Comparison of ENCODE assay signal across 9 mouse cellular contexts in the genomic region with DNA sequence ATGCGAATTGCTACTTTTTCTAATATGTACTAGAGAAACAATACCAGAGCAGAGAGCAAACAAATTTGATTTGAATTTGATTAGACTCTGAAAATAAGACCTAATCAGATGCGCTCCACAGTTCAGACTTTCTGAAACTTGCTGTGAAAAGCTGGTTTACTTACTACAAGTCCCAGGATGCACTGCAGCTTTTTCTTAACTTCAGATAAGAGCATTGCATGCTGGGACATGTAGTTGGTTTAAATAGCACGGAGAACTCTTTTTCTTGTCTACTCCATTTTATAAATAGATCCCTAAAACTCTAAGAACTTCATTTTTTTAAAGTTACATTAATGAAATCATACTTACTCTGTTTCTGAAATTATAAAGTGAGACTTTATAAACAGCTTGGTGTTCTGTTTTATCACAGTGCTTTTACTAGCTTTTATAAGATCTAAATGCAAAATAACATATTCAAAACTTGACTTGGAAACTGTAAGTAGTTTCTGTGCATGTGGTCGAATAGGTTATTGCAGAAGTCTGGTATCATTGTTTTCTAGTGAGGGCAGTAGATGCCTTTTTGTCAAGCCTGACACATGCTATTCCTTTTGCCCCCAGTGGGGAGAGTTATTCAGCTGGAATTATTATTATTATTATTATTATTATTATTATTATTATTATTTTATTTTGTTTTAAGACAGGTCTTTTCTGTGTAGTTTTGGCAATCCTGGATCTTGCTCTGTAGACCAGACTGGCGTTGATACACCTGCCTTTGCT.
DNase-seq lines count a peak whose midpoint lies in the region; ATAC-seq and TF ChIP-seq lines count a peak whose summit lies in the region.
"Had no signal": no experiment of that assay in that cellular context is flagged by ENCODE, and none has a peak within 500 bp of the region (broad histone marks: within the 10 kb centered on the region; RNA-seq: fewer than 3 reads in every experiment).

No protein-coding gene starts in this region.

- no peaks in the 10 kb centered on the region for H3K4me1 ChIP-seq in embryonic facial prominence, embryonic 11.5 days (ENCODE audit: control insufficient read depth, insufficient read depth, low read length)
- peaks cover 25% of the 10 kb centered on the region for H3K4me1 ChIP-seq in embryonic facial prominence, embryonic 10.5 days
- H3K4me1 ChIP-seq in limb, embryonic 14.5 days (ENCODE audit: control insufficient read depth, insufficient read depth, low read length), result peaks cover 10% of the 10 kb centered on the region
- peaks cover 20% of the 10 kb centered on the region for H3K4me1 ChIP-seq in limb, embryonic 10.5 days
- H3K4me1 ChIP-seq in heart, embryonic 10.5 days, result peaks cover 17% of the 10 kb centered on the region

- no peaks in the 10 kb centered on the region for H3K9me3 ChIP-seq in embryonic facial prominence, embryonic 11.5 days (replicated peaks; ENCODE audit: control insufficient read depth, low read length)
- H3K9me3 ChIP-seq in embryonic facial prominence, embryonic 10.5 days, result no peaks in the 10 kb centered on the region
- H3K9me3 ChIP-seq in limb, embryonic 14.5 days (ENCODE audit: control insufficient read depth, low read length), result no peaks in the 10 kb centered on the region
- H3K9me3 ChIP-seq in limb, embryonic 10.5 days (replicated peaks), result no peaks in the 10 kb centered on the region
- no peaks in the 10 kb centered on the region for H3K9me3 ChIP-seq in heart, embryonic 10.5 days

- no peak for ATAC-seq in embryonic facial prominence, embryonic 11.5 days (replicated peaks; ENCODE audit: insufficient number of reproducible peaks, low FRiP score, low TSS enrichment, low read depth)
- ATAC-seq in limb, embryonic 14.5 days (ENCODE audit: low FRiP score, low read depth), result no peak; the same call in 1 of the 2 replicates
- peak; percentile 99 for ATAC-seq in megakaryocyte progenitor cell, adult 5-6 weeks (replicated peaks; ENCODE audit: poor library complexity)

- H3K27me3 ChIP-seq in embryonic facial prominence, embryonic 11.5 days (ENCODE audit: control insufficient read depth, insufficient read depth, low read length), result no peaks in the 10 kb centered on the region
- H3K27me3 ChIP-seq in embryonic facial prominence, embryonic 10.5 days (replicated peaks; ENCODE audit: low read depth, poor library complexity, severe bottlenecking), result no peaks in the 10 kb centered on the region
- H3K27me3 ChIP-seq in limb, embryonic 14.5 days (ENCODE audit: control insufficient read depth, insufficient read depth, low read length), result no peaks in the 10 kb centered on the region
- no peaks in the 10 kb centered on the region for H3K27me3 ChIP-seq in limb, embryonic 10.5 days (ENCODE audit: low read depth, poor library complexity, severe bottlenecking)
- no peaks in the 10 kb centered on the region for H3K27me3 ChIP-seq in heart, embryonic 10.5 days (ENCODE audit: insufficient read depth, poor library complexity, severe bottlenecking)

- 80% methylated on average over 5 of the region's 5 CpGs for WGBS in embryonic facial prominence, embryonic 11.5 days
- WGBS in embryonic facial prominence, embryonic 10.5 days, result 81% methylated on average over 5 of the region's 5 CpGs
- WGBS in limb, embryonic 14.5 days, result 79% methylated on average over 5 of the region's 5 CpGs
- 83% methylated on average over 5 of the region's 5 CpGs for whole genome bisulfite sequencing in limb, embryonic 10.5 days
- WGBS in heart, embryonic 10.5 days, result 69% methylated on average over 5 of the region's 5 CpGs

- no peak overlapping the region for H3K4me2 ChIP-seq in embryonic facial prominence, embryonic 11.5 days (ENCODE audit: low read depth, low read length)
- H3K4me2 ChIP-seq in limb, embryonic 14.5 days (replicated peaks; ENCODE audit: low read depth, low read length, severe bottlenecking), result no peak overlapping the region

- no peak overlapping the region for H3K27ac ChIP-seq in embryonic facial prominence, embryonic 11.5 days (replicated peaks; ENCODE audit: low read depth, low read length)
- H3K27ac ChIP-seq in embryonic facial prominence, embryonic 10.5 days (replicated peaks), result no peak overlapping the region
- H3K27ac ChIP-seq in limb, embryonic 14.5 days (replicated peaks; ENCODE audit: low read depth, low read length), result no peak overlapping the region
- H3K27ac ChIP-seq in limb, embryonic 10.5 days, result no peak overlapping the region
- H3K27ac ChIP-seq in heart, embryonic 10.5 days, result no peak overlapping the region

- TF ChIP-seq POLR2A in limb, embryonic 14.5 days (IDR thresholded peaks at IDR 0.05; ENCODE audit: borderline replicate concordance, extremely low read depth, insufficient read depth, insufficient read length), result no peak

- DNase-seq in embryonic facial prominence, embryonic 11.5 days (ENCODE audit: low spot score), result peak; percentile 80
- DNase-seq in embryonic facial prominence, embryonic 10.5 days (ENCODE audit: low spot score), result no peak
- peak; percentile 76 for DNase-seq in limb, embryonic 14.5 days (ENCODE audit: low spot score)
- DNase-seq in limb, embryonic 10.5 days (ENCODE audit: low spot score), result no peak
- peak; percentile 60 for DNase-seq in MN1 (ENCODE audit: low spot score)
- peak; percentile 70 for DNase-seq in heart, embryonic 10.5 days (ENCODE audit: low spot score)
- no peak for DNase-seq in right cerebral cortex, postnatal 36 days (ENCODE audit: low spot score in 2 of 2)

- no peak overlapping the region for H3K9ac ChIP-seq in embryonic facial prominence, embryonic 11.5 days (replicated peaks; ENCODE audit: low read length)
- no peak overlapping the region for H3K9ac ChIP-seq in limb, embryonic 14.5 days (ENCODE audit: low read depth, low read length, severe bottlenecking)

- H3K4me3 ChIP-seq in embryonic facial prominence, embryonic 11.5 days (ENCODE audit: low read depth, low read length), result no peak overlapping the region
- H3K4me3 ChIP-seq in embryonic facial prominence, embryonic 10.5 days, result no peak overlapping the region
- no peak overlapping the region for H3K4me3 ChIP-seq in limb, embryonic 14.5 days (replicated peaks; ENCODE audit: low read length)
- H3K4me3 ChIP-seq in limb, embryonic 10.5 days, result no peak overlapping the region
- H3K4me3 ChIP-seq in heart, embryonic 10.5 days, result no peak overlapping the region
- H3K4me3 ChIP-seq: myocyte had no signal

- no peaks in the 10 kb centered on the region for H3K36me3 ChIP-seq in embryonic facial prominence, embryonic 11.5 days (replicated peaks; ENCODE audit: control insufficient read depth, insufficient read depth, low read depth, low read length)
- H3K36me3 ChIP-seq in embryonic facial prominence, embryonic 10.5 days (replicated peaks), result 0 out of 2 replicates have a peak, but pooled peaks cover 3% of the 10 kb centered on the region
- no peaks in the 10 kb centered on the region for H3K36me3 ChIP-seq in limb, embryonic 14.5 days (ENCODE audit: control insufficient read depth, insufficient read depth, low read length)
- 0 out of 2 replicates have a peak, but pooled peaks cover 2% of the 10 kb centered on the region for H3K36me3 ChIP-seq in limb, embryonic 10.5 days
- 0 out of 2 replicates have a peak, but pooled peaks cover 3% of the 10 kb centered on the region for H3K36me3 ChIP-seq in heart, embryonic 10.5 days

Comparison
In these comparisons a context has a peak if more than half of its experiments do, and no peak if none do; other contexts are left out.
1. DNase-seq: peak in embryonic facial prominence, embryonic 11.5 days (single experiment), limb, embryonic 14.5 days (single experiment), MN1 (single experiment) and heart, embryonic 10.5 days (single experiment); none in embryonic facial prominence, embryonic 10.5 days (single experiment), limb, embryonic 10.5 days (single experiment) and right cerebral cortex, postnatal 36 days (0 of 2).